Mouse (Mus musculus) hindbrain, embryonic 11.5 days (tissue): Measurements from ENCODE around the gene Ankrd11. TPM values are rescaled to one million over a fixed set of nuclear protein-coding genes. Genes with fewer than 3 reads are reported as not detected.

Source experiments
- ATAC-seq: fragments of 200-750 bp; cut with Nextera tagmentation; 2 replicates; pipeline ENCODE4 v1.8.0; 2017; ENCODE audit warnings: mild to moderate bottlenecking, moderate TSS enrichment, moderate library complexity; ENCODE audit not compliant: low FRiP score
- DNase-seq: peaks from one replicate; pipeline ENCODE4 v3.0.0-alpha.2; 2015; ENCODE audit warnings: low spot score
- H3K27ac ChIP-seq: fragments of 300-500 bp; sonication (generic); 2 replicates; pipeline ENCODE4 v1.5.1; 2014; ENCODE audit warnings: mild to moderate bottlenecking, low read depth, low read length
- H3K27me3 ChIP-seq: fragments of 300-500 bp; sonication (generic); 2 replicates; pipeline ENCODE4 v1.6.1; 2014; ENCODE audit warnings: mild to moderate bottlenecking, low read length, moderate library complexity, mixed read lengths; ENCODE audit not compliant: control insufficient read depth, insufficient read depth
- H3K36me3 ChIP-seq: fragments of 300-500 bp; sonication (generic); 2 replicates; pipeline ENCODE4 v1.6.1; 2014; ENCODE audit warnings: mild to moderate bottlenecking, low read length, moderate library complexity, mixed read lengths; ENCODE audit not compliant: control insufficient read depth, insufficient read depth
- H3K4me1 ChIP-seq: fragments of 300-500 bp; sonication (generic); replicated peaks from 2 replicates; pipeline ENCODE4 v1.6.1; 2014; ENCODE audit warnings: low read length, mixed read lengths; ENCODE audit not compliant: control insufficient read depth, insufficient read depth
- H3K4me2 ChIP-seq: fragments of 300-500 bp; sonication (generic); replicated peaks from 2 replicates; pipeline ENCODE4 v1.6.1; 2014; ENCODE audit warnings: mild to moderate bottlenecking, low read depth, low read length
- H3K4me3 ChIP-seq: fragments of 300-500 bp; sonication (generic); 2 replicates; pipeline ENCODE4 v1.5.1; 2014; ENCODE audit warnings: low read depth, low read length
- H3K9ac ChIP-seq: fragments of 300-500 bp; sonication (generic); 2 replicates; pipeline ENCODE4 v1.6.1; 2014; ENCODE audit warnings: low read depth, low read length
- H3K9me3 ChIP-seq: fragments of 300-500 bp; sonication (generic); 2 replicates; pipeline ENCODE4 v1.6.1; 2016; ENCODE audit warnings: low read length; ENCODE audit not compliant: control insufficient read depth
- WGBS: fragments of 180-500 bp; shearing (Covaris S2); extraction: QIAGEN DNeasy Blood & Tissue Kit; methylation state at CpG from one replicate; pipeline ENCODE4 v1.1.7; 2014; 5-methylcytosine and 5-hydroxymethylcytosine counted together
- polyA plus RNA-seq: library from polyadenylated mRNA; unstranded; fragments of >200 nt; fragmentation: Nextera tagmentation; extraction: Ambion mirVana; gene quantifications from 2 replicates; pipeline ENCODE4 v1.2.1, GENCODE M21; 2014

Ankrd11 gene
- polyA plus RNA-seq, 1 experiment from 2014 or later, result 52.7 TPM

- H3K27me3 ChIP-seq, result no peaks in the 10 kb centered on the region
Measured at GRCm38 (mm10) chr8:123042974-123043625, 1.0 kb upstream of the Ankrd11 start.

DNA sequence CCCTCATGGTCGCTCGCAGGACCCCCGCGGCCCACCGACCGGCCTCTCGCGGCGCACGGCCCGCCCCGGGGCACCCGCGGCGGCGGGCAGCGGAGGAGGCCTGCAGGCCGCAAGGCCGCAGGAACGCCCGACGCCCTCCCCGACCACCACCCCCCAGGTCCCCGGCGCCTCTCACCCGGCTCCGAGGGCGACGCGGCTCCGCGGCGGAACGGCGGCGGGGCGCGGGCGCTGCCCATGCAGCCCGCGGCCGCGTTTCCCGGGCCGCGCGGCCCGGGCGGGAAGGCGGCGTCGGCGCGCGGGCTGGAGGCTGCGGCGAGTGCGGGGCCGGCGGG lies 337 bp downstream of the Ankrd11 start:
- Histone ChIP-seq H3K9ac (peak overlapping the region; percentile 98), H3K27me3 (no peaks in the 10 kb centered on the region), H3K9me3 (no peaks in the 10 kb centered on the region), H3K4me1 (peaks cover 5% of the 10 kb centered on the region; the same call in 1 of the 2 replicates), H3K4me3 (peak overlapping the region; percentile 100), H3K4me2 (peak overlapping the region; percentile 75), H3K27ac (peak overlapping the region; percentile 97), H3K36me3 (no peaks in the 10 kb centered on the region)
- 2% methylated on average over 37 of the region's 60 CpGs for WGBS
- ATAC-seq (peak; percentile 28), DNase-seq (no peak)

More at GRCm38 (mm10) chr8:123042974-123043625, 1.0 kb upstream of the Ankrd11 start:
- H3K4me3 ChIP-seq, result peak overlapping the region; percentile 100
- no peaks in the 10 kb centered on the region for H3K36me3 ChIP-seq
- ATAC-seq, result no peak
- peak overlapping the region; percentile 70 for H3K4me2 ChIP-seq
- H3K9me3 ChIP-seq, result no peaks in the 10 kb centered on the region
- H3K4me1 ChIP-seq, result peaks cover 5% of the 10 kb centered on the region; the same call in 1 of the 2 replicates
- H3K27ac ChIP-seq, result peak overlapping the region; percentile 91
- H3K9ac ChIP-seq, result peak overlapping the region; percentile 86
- 26% methylated on average over 22 of the region's 22 CpGs for WGBS
- no peak for DNase-seq

DNA sequence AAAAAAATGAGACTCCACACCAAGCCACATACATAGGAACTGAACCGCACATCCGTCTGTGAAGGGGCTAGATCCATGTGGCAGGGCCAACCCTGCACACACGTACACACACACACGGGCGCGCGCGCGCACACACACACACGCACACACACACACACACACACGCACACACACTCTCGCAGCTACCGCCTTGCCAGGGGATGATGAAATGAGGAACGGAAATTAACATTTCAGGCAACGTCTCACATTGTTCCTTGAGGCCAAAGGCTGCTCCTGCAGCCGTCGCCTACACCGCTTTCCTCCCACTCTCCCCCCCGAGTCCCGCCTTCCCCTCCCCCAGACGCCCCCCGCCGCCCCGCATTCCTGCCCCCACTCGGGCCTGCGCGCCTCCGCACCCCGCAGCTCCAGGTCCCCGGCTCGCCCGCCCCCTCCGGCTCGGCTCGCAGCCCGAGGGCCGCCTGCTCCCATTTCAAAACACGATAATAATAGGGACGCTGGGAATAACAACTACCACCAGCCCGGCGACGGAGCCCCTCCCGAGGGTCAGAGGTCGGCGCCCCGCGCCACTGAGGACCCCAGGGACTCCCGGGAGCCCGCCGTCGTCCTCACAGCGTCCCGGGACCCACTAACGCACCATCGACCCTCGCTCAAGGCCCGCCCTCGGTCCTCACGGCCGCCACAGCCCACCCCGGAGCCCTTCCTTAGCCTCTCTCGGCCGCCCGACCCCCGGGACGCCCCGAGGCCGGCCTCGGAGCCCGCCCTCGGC lies 886 bp downstream of the Ankrd11 start:
- peaks cover 5% of the 10 kb centered on the region; the same call in 1 of the 2 replicates for H3K4me1 ChIP-seq
- peak overlapping the region; percentile 97 for H3K27ac ChIP-seq
- ATAC-seq, result peak; percentile 31
- under 1% methylated on average over 38 of the region's 71 CpGs for WGBS
- peak overlapping the region; percentile 100 for H3K4me3 ChIP-seq
- H3K9ac ChIP-seq, result peak overlapping the region; percentile 98
- peak overlapping the region; percentile 75 for H3K4me2 ChIP-seq
- DNase-seq, result peak; percentile 72
- H3K36me3 ChIP-seq, result no peaks in the 10 kb centered on the region
- H3K27me3 ChIP-seq, result no peaks in the 10 kb centered on the region
- H3K9me3 ChIP-seq, result no peaks in the 10 kb centered on the region

- DNase-seq (peak; percentile 55), ATAC-seq (no peak)
- 5% methylated on average over 4 of the region's 4 CpGs for WGBS
- no peaks in the 10 kb centered on the region for H3K36me3 ChIP-seq
- H3K27ac ChIP-seq, result peak overlapping the region; percentile 97; the same call in 1 of the 2 replicates
- H3K4me2 ChIP-seq, result peak overlapping the region; percentile 75
- peaks cover 5% of the 10 kb centered on the region; the same call in 1 of the 2 replicates for H3K4me1 ChIP-seq
- no peaks in the 10 kb centered on the region for H3K9me3 ChIP-seq
- H3K9ac ChIP-seq, result peak overlapping the region; percentile 98
- H3K27me3 ChIP-seq, result no peaks in the 10 kb centered on the region
- peak overlapping the region; percentile 100 for H3K4me3 ChIP-seq
Measured at GRCm38 (mm10) chr8:123040110-123040650, 1.9 kb downstream of the Ankrd11 start.

GRCm38 (mm10) chr8:123039376-123040109 lies 2.5 kb downstream of the Ankrd11 start:
- Histone ChIP-seq H3K4me1 (peaks cover 5% of the 10 kb centered on the region; the same call in 1 of the 2 replicates), H3K9me3 (no peaks in the 10 kb centered on the region), H3K9ac (peak overlapping the region; percentile 28; the same call in 1 of the 2 replicates), H3K27ac (no peak overlapping the region), H3K36me3 (no peaks in the 10 kb centered on the region), H3K27me3 (no peaks in the 10 kb centered on the region), H3K4me3 (peak overlapping the region; percentile 100; the same call in 1 of the 2 replicates), H3K4me2 (peak overlapping the region; percentile 75)
- 47% methylated on average over 11 of the region's 11 CpGs for WGBS
- ATAC-seq, result no peak
- peak; percentile 23 for DNase-seq

DNA sequence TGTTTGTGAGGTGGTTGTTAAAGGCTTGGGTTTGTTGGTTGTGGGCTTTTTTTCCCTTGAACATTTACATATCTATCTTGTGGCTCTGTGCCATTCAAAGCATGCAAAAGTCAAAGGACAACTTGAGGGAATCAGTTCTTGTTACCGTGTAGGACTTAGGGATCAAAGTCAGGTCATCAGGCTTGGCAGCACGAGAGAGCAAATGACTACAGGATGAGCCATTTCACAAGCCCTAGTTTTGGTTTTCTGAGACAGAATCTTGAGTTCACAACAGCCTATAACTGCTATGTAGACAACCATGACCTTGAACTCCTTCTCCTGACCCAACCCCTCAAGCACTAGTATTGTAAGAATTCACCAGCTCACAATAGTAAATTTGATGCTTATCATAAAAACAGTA lies 3.7 kb downstream of the Ankrd11 start:
- 67% methylated on average over 2 of the region's 2 CpGs for WGBS
- H3K27me3 ChIP-seq, result no peaks in the 10 kb centered on the region
- no peak for DNase-seq

GRCm38 (mm10) chr8:123037487-123037886 lies 4.6 kb downstream of the Ankrd11 start:
- no peaks in the 10 kb centered on the region for H3K36me3 ChIP-seq
- no peaks in the 10 kb centered on the region for H3K27me3 ChIP-seq
- ATAC-seq (no peak), DNase-seq (no peak)
- no peak overlapping the region for H3K9ac ChIP-seq
- H3K27ac ChIP-seq, result no peak overlapping the region
- H3K4me2 ChIP-seq, result no peak overlapping the region
- WGBS, result 94% methylated on average over 11 of the region's 11 CpGs
- H3K4me3 ChIP-seq, result no peak overlapping the region
- H3K4me1 ChIP-seq, result peaks cover 5% of the 10 kb centered on the region; the same call in 1 of the 2 replicates
- H3K9me3 ChIP-seq, result no peaks in the 10 kb centered on the region

More for the DNA sequence above, 3.7 kb downstream of the Ankrd11 start:
- Histone ChIP-seq H3K4me2 (no peak overlapping the region), H3K27ac (no peak overlapping the region), H3K4me1 (peaks cover 5% of the 10 kb centered on the region; the same call in 1 of the 2 replicates), H3K9ac (no peak overlapping the region), H3K4me3 (no peak overlapping the region), H3K9me3 (no peaks in the 10 kb centered on the region), H3K36me3 (no peaks in the 10 kb centered on the region)
- no peak for ATAC-seq

DNA sequence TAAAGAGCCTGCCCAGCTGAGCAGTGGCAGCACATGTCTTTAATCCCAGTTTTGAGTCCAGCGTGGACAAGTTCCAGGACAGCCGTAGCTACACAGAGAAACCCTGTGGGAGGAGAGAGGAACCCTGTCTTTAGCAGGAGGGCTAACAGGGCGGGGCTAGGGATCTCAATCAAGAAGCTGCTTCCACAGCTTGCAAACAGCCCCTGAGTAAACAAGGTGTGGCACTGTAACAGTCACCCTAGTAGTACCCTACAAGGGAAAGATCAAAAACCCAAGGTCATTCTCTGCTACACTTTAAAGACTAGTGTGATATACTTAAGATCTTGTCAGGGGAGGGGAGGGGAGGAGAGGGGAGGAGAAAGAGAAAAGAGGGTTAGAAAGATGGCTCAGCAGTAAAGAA lies 5.1 kb downstream of the Ankrd11 start:
- H3K9ac ChIP-seq, result no peak overlapping the region
- H3K4me1 ChIP-seq, result peaks cover 5% of the 10 kb centered on the region; the same call in 1 of the 2 replicates
- ATAC-seq (no peak), DNase-seq (no peak)
- no peak overlapping the region for H3K4me2 ChIP-seq
- no peak overlapping the region for H3K27ac ChIP-seq
- 74% methylated on average over 3 of the region's 3 CpGs for WGBS
- H3K27me3 ChIP-seq, result no peaks in the 10 kb centered on the region
- H3K36me3 ChIP-seq, result no peaks in the 10 kb centered on the region
- H3K9me3 ChIP-seq, result no peaks in the 10 kb centered on the region
- H3K4me3 ChIP-seq, result no peak overlapping the region
